Mouse (Mus musculus): ENCODE measurements at regions not wholly inside any gene's neighbourhood (a gene's known extent, or its start where the extent isn't known, plus 50 kb on each side); places are given as distances from the start of the nearest gene placed in this dataset.

- DNase-seq = peak; percentile 31 to 35
Measured at GRCm38 (mm10) chr9:40617676-40618062, 52.7 kb upstream of the Gm21915 start.

- peak in 1 of 2 experiments; percentile 40 for DNase-seq
Measured at GRCm38 (mm10) chr9:40617036-40617675, 53.3 kb upstream of the Gm21915 start.

GRCm38 (mm10) chr9:40616426-40617035 is 53.9 kb upstream of the Gm21915 start:
- DNase-seq = peak; percentile 85 to 86

- DNase-seq = no peak
Measured at GRCm38 (mm10) chr9:40615891-40616290, 54.5 kb upstream of the Gm21915 start.

GRCm38 (mm10) chr9:40614071-40614470 is 56.3 kb upstream of the Gm21915 start:
- DNase-seq = no peak

GRCm38 (mm10) chr9:40613182-40613581 is 57.2 kb upstream of the Gm21915 start:
- no peak for DNase-seq

- no peak for DNase-seq
Measured at GRCm38 (mm10) chr9:40612755-40613154, 57.7 kb upstream of the Gm21915 start.

- no peak for DNase-seq
Measured at GRCm38 (mm10) chr9:40612312-40612711, 58.1 kb upstream of the Gm21915 start.

GRCm38 (mm10) chr9:40611626-40612025 is 58.8 kb upstream of the Gm21915 start:
- DNase-seq = no peak

- DNase-seq = no peak
Measured at GRCm38 (mm10) chr9:40608596-40608995, 61.8 kb upstream of the Gm21915 start.

- no peak for DNase-seq
Measured at GRCm38 (mm10) chr9:40607941-40608340, 62.5 kb upstream of the Gm21915 start.

GRCm38 (mm10) chr9:40603521-40603920 is 66.9 kb upstream of the Gm21915 start:
- no peak for DNase-seq

GRCm38 (mm10) chr9:40598431-40598831 is 67.2 kb upstream of the Gramd1b start:
- DNase-seq = no peak

- DNase-seq = peak in 1 of 2 experiments; percentile 33
Measured at GRCm38 (mm10) chr9:40587421-40587820, 56.2 kb upstream of the Gramd1b start.

- peak; percentile 19 to 61 for DNase-seq
Measured at GRCm38 (mm10) chr9:40586581-40586980, 55.4 kb upstream of the Gramd1b start.

GRCm38 (mm10) chr9:40583554-40583953 is 52.4 kb upstream of the Gramd1b start:
- peak; percentile 96 for DNase-seq

- no peak for DNase-seq
Measured at GRCm38 (mm10) chr9:40581854-40582253, 50.7 kb upstream of the Gramd1b start.
